Mouse (Mus musculus) erythroblast, embryonic 14.5 days (primary cell): ENCODE data around the gene Wdr90.

ENCODE experiments used
- GATA1 ChIP-seq: IDR thresholded peaks from 2 replicates; pipeline ENCODE4 v1.6.1; 2012; ENCODE audit warnings: low read length, inconsistent platforms, mixed read lengths
- TAL1 ChIP-seq: IDR thresholded peaks from 3 replicates; pipeline ENCODE4 v1.6.1; 2012; ENCODE audit warnings: low read length, inconsistent platforms, mixed read lengths

DNA sequence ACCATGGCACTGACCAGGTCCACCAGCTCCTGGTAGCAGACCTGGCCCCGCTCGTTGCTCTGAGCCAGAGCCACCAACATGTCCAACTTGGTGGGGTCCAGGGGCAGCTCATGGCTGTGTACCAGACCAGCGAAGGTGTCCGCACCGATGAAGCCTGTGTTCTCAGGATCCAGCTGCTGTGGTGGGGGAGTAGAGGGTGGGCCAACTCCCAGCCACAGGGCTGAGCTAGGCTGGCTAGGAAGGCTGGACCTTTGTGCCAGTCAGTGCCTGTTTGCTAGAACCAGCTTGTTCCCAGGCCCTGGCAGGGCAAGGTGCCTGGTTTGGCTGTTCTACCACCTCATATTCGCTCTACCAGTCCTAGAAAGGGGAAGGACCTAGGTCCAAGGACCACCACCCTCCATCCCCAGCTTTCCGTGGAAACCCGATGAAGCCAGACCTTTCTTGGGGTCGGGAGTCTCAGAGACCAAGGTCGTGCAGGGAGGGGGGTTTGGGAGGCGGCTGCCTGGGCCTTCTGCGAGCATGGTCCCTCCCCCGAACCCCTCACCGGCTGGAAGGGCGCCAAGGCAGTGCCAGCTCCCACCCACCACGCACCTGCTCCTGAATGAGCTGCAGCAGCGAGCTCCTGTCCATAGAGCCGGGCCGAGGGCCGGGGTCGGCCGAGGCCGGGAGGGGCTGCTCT lies 24.8 kb downstream of the Wdr90 start:
- TF ChIP-seq GATA1 (no peak), TAL1 (no peak)
